Mouse (Mus musculus) cerebellum, adult 9-10 months (tissue): ENCODE results near the gene Khnyn.

ENCODE experiments used
- DNase-seq: peaks from one replicate; pipeline ENCODE4 v3.0.0; 2022

Gene Khnyn

DNA sequence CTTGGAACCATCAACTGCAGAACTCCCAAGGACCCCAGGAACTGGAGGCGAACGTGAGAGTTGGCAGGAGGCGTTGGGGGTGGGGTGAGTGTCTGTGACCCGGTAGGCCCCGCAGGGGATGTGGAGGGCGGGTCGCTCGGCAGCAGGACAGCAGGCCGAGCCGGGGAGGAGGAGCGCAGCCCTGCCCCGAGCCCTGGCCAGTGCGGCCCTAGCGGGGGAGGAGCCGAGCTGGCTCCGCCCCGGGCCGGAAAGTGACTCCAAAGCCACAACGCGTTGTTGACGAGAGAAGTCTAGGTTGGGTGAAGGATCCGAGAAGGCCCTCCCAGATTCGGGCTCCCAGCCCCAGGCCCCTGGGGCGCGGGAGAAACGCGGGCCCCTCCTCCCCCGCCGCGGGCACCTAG, at the start of gene Khnyn:
TSS of gene Khnyn (plus strand) at position 235 of the 401 bp plus-strand sequence.
- DNase-seq: peak; percentile 96

DNA sequence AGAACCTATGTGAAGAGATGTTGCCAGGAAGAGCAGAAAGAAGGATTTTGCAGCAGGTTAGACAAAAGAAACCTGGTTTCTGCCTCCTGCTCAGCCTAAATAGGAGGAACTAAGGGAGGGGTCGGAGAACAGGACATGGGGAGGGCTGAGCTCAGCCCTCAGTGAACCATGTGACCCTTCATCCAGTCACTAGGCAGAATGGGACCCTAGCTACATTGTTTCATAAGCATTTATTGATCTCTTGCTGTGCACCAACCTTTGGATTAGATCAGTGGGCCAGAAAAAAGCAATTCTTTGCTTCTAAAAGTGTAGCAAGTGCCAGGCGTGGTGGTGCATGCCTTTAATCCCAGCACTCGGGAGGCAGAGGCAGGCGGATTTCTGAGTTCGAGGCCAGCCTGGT, 46.4 kb upstream of the Khnyn start:
- no peak for DNase-seq

DNA sequence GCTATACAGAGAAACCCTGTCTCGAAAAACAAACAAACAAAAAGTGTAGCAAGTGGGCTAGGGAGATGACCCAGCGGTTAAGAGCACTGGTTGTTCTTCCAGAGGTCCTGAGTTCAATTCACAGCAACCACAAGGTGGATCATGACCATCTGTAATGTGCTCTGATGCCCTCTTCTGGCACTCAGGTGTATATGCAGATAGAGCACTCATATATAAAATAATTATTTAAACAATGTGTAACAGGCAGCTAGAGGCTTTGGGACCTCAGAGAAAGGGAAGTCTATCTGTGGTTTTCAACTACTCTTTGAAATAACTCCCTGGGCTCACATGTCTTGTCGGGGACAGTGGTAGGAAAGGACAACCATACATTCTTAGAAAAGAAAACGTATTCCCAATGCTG, 46.0 kb upstream of the Khnyn start:
- DNase-seq: no peak

DNA sequence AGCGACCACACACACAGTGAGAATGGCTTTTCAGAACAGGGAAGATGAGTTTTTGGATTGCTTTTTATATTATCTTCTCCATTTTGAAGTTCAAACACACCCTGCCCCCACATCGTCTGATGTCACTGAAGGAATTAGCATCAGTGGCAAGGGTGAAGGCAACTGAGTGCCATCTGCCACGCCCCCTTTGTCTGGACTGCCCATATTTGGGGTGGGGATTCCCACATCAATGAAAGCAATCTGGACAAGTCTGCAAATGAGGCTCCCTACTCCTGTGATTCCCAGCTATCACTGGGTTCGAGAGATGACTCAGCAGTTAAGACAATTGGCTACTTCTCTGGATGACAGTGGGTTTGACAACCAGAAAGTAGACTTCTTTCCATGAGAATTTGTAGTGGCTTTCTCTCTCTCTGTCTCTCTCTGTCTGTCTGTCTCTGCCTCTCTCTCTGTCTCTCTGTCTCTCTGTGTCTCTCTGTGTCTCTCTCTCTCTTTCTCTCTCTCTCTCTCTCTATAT, 43.8 kb upstream of the Khnyn start:
- DNase-seq: no peak

DNA sequence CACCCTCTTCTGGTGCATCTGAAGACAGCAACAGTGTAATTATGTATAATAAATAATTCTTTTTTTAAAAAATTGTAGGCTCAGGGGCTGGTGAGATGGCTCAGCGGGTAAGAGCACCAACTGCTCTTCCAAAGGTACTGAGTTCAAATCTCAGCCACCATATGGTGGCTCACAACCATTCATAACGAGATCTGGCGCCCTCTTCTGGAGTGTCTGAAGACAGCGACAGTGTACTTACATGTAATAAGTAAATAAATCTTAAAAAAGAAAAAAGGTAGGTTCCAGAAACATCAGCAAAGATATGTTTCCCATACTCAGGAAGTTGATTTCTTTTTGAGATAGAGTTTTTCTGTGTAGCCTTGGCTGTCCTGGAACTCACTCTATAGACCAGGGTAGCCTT, 42.0 kb upstream of the Khnyn start:
- no peak for DNase-seq

DNA sequence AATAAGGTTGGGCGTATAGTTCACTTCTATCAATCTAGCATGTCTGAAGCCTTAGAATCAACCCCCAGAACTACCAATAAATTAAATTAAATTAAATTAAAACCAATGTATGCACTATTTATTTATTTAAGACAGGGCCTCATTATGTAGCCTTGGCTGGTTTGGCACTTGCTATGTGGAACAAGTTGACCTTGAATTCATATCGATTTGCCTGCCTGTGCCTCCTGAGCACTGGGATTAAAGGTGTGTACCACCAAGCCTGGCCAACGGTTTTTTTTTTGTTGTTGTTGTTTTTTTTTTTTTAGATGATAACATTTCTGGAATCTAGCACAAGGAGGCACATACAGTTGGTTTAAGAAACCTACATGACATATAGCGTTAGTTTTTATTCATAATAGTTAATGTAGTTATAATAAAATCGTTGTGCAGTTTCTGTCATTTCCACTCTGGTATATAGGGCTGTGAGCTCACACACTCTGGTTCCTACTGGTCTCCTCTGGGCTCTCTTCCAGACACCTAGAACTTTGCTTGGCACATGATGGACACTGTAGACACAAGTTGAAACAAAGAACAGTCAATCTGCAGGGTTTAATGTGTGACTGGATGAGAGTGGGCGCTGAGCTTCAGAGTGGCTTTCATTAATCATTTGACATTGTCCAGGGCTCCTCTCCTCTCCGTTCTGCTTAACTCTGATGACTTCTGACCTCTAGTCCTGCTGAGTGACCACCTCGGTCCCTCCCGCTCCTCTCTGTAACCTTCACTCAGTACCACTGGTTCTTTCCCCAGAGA, 39.0 kb upstream of the Khnyn start:
- DNase-seq: no peak

DNA sequence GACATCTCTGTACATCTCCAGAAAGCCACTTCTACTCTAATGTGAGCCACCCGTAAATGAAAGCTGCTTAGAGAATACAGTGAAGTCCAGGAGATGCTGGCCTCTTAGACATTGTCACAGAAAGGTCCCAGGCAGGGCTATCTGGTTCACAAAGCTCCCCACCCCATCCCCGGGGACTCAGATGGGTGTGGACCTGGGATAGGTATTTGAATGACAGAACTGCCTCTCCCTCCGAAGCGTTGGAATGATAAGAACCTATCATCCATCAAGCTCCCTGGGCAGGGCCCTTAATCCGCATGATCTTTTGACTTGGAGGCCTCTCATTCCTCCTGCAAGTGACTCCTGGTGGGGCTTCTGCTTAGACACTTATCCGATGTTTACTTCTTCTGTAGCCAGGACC, 33.9 kb upstream of the Khnyn start:
- no peak for DNase-seq

DNA sequence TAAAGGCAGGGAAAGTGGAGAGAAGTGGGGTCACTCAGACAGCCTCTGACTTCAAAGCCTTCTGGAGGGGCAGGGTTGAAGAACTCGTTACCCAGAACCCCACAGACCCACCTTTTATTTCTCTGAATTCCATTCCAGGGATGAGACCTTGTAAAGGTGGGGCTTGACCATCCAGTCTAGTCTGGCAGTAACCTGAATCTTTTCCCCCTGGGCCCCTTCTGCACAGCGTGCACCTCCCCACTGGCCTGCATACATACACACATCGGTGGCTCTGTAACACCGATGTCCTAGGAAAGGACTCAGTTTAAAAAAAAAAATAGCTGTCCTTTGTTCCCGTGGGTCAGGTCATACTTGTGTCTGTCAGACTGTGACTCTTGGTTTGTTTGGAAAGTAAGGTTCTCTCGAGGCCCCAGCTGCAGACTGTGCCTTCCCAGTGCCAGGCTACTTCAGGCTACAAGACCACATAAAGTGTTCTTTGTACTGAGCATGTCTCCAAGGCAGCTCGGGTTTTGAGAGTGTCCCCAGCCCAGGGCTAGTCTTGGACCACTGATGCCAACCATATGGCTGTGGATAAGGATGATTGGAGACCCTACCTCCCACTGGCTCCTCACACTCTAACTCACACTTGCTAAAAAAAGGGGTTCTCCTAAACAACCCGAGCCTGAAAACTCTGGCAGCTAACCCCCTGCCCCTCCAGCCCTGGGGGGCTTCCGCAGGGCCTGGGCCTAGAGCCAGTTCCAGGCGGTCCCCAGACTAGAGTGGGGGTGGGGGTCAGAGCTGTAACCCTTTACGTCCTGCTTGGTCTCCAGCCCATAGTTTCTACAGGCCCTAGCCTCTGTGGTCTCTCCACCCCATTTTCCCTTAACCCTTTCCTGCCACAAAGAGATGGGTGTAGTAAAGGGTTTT, 31.8 kb upstream of the Khnyn start:
- DNase-seq: no peak

DNA sequence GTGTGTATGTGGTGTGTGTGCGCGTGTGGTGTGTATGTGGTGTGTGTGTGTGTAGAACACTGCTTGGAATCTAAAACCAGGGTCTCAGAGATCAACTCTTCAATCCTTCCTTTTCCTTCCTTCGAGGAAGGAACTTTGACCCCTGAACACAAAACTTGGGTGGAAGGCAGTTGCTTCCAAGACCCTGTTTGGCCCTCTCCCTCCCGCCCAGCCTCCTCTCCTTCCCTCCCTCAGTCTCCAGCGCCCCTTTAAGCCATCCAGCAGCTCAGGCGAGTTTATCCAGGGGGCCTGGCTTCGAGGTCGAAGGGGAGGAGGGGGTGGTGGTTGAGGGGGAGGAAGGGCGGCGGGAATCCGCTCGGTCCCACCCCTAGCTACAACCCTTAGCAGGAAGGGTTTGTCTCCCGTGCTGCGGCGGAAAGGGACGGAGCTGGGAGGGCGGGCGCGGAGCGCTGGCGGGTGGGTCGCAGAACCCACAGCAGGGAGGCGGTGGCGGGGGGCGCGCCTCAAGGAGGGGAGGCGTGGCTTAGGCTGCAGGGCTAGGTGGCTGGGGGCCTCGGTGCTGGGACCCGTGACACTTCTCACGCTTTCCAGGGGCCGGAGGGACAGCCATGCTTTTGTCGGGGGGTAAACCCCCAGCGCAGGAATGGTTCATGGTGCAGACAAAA, 31.0 kb upstream of the Khnyn start, which contains the start of gene Nynrin:
TSS of gene Nynrin (plus strand) at position 390 of the 665 bp plus-strand sequence.
- no peak for DNase-seq

DNA sequence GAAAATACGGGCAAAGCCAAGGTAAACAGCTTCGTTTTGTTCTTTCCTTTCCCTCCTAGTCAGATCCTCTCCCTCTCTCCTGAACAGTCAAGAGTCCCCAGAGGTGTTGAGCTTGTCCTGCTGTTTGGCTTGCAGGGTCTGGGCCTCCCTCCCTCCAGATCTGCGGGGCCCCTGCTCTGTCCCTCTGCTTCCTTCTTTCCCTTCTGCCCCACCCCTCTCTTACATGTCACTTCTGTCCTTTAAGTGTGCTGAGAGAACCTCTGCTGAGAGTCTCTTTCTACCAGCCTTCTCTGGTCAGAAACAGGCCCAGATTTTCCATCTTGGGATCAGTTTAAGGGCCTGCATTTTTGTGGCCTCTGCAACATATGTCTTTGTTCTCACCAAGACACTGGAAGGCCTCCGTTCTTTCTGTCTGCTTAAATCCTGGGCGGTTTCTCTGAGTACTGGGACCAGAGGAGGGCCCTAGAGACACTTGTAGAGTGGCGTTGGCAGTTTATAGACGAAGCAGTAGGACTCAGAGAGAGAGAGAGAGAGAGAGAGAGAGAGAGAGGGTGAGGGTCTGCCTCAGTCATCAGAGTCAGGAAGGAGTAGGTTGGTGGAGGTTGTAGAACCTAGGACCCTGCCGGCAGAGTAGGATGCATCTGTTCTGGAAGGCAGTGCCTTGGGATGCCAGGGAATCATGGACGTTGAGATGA, 30.2 kb upstream of the Khnyn start:
- DNase-seq: no peak

DNA sequence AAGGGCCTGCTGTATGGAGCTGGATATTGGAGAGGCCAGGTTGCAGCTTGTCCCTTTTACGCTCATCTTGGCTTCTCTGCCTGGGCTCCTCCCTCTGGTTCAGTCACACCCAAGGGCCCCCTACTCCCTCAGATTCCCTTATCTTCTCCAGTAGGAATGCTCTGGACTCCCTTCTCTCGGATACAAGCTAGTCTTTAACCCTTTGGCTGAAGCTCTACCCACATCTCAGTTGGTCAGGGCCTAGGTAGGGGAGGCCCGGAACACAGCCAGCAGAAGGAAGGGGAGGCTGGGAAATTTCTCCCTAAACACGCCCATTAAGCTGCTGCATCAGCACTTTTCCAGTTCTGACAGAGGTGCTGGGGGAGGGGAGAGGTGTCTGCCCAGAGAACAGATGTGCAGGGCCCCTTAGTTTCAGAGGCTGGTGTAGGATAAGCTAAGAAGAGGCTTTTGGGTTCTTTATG, 29.6 kb upstream of the Khnyn start:
- no peak for DNase-seq

DNA sequence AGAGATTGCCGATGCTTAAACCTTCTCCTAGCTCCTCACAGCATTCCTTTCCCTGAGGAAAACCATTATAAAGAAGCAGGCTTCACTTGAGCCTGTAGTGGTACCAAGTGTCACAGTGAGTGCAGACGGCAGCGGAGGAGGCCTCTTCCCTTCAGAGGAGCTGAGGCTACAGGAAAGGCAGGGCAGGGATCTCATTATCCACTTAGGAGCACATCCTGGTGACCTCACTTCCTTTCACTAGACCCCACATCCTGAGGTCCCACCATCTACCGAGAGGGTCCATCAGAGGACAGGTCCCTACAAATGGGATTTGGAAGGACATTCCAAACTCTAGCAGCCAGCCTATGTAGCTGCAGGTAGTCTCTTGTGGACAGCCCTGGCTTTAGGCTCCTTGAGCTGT, 27.2 kb upstream of the Khnyn start:
- DNase-seq: no peak

DNA sequence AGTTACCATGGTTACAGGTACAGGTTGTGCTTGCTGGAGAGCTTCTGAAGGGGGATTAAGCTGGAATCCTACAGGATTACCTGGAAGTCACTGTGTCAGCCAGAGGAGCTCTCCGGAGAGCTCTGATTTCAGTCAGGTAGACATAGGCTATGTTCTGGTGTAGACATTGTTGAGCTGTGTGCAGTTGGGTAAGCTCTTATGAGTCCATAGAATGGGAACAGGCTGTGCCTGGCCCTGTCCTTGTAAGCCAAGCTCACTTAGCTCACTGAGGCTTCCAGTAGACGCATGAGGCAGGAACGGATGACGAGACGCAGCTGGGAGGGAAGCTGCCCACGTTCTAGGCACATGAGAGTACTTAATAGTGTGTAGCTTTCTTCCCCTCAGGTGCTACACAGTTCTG, 22.6 kb upstream of the Khnyn start:
- DNase-seq: no peak

DNA sequence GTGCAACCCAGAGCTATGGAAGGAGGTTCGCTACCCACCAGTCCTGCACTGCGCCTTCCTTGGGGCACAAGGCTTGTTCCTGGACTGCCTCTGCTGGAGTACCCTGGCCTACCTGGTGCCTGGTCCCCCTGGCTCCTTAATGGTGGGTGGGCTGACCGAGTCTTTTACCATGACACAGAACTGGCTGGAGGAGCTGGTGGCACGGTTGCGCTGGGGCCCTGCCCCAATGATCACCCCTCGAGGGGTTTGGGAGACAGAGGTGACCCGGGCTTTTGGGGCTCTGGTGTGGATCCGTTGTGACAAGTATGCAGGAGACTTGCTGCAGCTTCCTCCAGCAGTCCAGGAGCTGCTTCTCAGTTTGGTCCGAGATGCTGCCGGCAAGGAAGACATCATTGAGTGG, 21.8 kb upstream of the Khnyn start:
- peak; percentile 5 for DNase-seq

DNA sequence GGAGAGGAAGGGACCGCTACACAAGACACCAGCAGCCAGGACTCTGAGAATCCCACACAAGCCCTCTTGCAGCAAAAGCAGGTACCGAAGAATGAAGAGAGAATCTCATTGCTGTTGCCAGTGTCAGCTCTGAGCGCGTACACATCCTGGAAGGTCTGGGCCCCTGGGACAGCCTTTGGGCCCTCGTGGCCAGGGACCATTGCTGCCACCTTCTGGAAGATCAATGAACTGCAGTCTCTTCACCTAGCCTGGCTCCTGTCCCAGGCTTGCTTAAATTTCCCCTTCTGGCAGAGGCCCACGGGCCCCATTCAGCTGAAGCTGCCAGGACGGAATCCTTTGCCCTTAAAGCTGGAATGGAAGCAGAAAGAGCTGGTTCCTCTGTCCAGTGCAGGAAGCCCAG, 21.0 kb upstream of the Khnyn start:
- DNase-seq: peak; percentile 78

DNA sequence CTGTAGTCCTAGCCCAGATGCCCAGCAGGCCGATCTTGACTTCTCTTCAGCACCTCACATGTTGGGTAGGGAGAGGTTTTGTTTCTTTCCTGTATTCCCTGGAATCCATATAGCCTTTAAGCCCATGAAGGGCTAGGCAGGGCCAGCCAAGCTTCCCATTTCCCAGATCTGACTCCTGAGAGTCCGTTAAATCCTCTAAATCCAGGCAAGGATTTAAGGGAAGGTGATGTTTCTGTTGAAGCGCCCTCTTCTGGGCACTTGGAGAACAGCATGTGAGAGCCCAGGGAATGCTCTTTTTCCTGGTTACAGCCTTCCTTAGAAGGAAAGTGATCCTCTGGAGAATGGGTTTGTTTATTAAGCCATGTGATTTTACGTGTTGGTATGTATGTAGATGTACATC, 17.8 kb upstream of the Khnyn start:
- peak; percentile 79 for DNase-seq

DNA sequence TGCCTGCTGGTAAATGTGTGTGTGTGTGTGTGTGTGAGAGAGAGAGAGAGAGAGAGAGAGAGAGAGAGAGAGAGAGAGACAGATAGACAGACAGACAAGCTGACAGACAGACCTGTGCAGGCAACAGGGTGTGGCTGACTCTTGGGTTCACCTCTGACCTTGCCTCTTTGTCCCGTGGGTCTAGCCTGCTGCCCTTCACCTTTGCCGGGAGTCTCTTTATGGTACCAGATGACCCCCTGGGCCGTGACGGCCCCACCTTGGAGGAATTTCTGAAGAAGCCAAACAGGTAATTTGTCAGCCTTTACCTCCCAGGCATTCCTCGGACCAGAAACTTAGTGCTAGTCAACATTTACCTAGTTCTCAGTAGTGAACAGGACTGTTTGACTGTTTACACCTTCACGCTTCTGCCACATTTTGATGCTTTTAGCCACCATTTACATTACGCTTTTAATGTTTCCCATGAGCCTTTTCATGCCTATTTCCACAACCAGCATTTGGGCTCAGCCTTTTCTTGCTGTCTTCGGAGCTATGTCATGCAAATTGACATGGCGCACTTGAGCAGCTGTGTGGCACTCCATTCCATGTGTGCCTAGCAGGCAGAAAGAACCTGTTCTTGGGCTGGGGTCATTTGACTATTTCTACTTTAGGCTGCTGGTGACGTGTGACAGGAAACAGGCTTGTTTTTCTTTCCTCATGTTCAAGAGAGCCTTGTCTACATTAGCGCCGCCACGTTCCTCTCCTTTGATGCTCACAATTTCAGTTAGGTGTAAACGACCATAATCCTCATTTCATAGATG, 16.3 kb upstream of the Khnyn start:
- peak; percentile 8 for DNase-seq

DNA sequence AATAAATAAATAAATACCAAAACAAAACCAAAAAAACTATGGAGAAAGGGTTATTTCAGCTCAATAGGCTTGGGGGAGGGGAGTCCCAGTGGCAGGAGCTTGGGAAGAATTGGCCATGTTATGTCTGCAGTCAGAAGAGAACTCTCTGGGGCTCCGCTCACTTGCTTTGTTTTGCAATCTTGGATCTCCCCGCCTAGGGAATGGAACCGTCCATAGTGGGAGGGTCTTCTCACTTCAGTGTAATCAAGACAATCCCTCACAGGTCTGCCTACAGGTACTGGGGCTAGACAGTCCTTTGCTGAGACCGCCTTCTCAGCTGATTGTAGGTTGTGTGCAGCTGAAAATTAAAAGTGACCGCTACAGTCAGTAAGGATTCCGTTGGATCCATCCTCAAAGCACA, 15.2 kb upstream of the Khnyn start:
- DNase-seq: peak; percentile 18

DNA sequence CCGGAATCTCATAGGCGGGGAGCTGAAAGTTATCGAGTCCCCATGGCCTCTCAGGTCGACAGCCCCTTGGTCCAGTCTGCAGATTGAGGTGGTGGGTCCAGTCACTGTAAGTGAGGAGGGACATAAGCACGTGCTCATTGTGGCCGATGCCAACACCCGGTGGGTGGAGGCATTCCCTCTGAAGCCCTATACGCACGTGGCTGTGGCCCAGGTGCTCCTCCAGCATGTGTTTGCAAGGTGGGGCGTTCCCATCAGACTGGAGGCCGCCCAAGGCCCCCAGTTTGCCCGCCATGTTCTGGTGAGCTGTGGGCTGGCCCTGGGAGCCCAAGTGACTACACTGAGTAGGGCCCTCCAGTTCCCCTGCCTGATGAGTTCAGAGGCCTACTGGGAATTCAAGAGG, 12.7 kb upstream of the Khnyn start:
- peak; percentile 33 for DNase-seq

DNA sequence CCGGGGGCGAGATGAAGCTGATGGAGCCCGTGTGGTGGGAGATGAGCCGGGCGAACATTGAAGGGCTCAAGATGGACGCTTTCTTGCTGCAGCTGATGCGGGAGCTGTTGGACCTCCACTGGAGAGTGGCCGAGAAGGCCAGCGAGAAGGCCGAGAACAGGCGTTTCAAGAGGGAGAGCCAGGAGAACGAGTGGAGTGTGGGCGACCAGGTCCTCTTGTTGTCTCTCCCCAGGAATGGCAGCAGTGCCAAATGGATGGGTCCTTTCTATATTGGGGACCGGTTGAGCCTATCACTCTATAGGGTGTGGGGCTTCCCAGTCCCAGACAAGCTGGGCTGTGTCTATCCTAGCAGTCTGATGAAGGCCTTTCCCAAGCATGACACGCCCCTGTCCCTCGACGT, 12.2 kb upstream of the Khnyn start:
- DNase-seq: peak; percentile 54

DNA sequence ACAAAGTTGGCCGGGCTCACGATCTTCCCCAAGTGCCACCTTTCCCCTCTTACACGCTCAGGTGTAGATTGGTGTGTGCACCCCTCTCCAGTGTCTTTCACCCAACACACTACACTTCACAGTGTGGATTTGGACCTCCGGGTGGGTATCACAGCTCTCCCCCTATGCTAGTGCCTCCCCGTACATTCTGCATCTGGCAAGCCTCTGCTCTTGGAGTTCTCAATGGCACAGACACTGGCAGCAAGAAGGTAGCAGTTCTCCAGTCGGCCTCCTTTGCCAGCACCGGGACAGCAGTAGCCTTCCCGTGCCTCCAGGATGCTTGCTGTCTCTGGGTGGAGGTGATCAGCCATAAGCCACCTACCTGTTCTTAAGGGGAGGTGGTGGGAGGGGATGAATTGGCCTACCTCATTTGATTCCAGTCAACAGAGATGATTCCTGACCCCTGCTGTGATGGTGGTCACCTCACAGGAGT, 11.5 kb upstream of the Khnyn start:
- DNase-seq: no peak
